Mouse (Mus musculus) retina, postnatal 7 days (tissue): Measurements from ENCODE around the gene Fbxw2.
"Not testable (repeated sequence)": the region's sequence is repeated elsewhere in the genome, so short reads cannot be mapped to it uniquely, and the experiment has no call there.

ENCODE experiments used
- DNase-seq: peaks from one replicate; pipeline ENCODE4 v3.0.0-alpha.2; 2012; ENCODE audit warnings: low read depth, low spot score

Gene Fbxw2

DNA sequence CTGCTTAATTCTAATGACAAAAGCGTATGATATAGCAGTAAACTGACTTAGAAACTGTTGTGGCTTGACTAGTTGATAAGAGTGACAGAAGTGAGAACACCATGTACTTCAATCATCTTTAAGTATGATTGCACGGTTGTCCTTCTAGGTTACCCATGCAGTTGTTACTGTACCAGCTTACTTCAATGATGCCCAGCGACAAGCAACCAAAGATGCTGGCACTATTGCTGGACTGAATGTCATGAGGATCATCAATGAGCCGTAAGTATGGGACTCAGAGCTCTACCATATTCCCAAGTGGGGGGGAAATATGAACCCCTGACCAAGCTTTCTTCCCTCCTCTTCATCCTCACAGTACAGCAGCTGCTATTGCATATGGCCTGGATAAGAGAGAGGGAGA lies 52.4 kb downstream of the Fbxw2 start:
- DNase-seq = no peak

DNA sequence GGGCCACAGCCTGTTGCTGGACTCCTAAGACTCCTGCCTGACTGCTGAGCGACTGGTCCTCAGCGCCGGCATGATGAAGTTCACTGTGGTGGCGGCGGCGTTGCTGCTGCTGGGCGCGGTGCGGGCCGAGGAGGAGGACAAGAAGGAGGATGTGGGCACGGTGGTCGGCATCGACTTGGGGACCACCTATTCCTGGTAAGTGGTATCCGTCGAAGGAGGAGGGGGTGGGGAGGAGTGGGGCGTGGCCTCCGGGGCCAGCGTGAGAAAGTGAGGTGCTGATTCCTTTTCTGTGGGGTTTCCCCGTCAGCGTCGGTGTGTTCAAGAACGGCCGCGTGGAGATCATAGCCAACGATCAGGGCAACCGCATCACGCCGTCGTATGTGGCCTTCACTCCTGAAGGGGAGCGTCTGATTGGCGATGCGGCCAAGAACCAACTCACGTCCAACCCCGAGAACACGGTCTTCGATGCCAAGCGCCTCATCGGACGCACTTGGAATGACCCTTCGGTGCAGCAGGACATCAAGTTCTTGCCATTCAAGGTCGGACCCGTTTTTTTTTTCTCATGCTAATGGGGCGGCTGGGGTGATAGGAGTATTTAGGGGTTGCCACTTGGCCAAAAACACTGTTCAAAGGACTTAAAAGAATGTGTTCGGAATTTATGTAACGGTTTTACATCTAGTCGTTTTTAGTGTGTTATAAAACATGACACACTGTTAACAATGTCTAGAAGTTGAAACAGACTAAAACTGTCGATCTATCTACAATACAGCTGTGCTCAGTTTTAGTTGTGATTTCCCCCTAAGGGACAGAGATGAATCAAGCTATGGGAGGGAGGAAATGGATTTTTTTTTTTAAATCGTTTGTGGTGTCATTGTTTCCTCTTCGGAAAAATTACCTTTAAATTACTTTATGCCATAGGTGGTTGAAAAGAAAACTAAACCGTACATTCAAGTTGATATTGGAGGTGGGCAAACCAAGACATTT lies 53.6 kb downstream of the Fbxw2 start:
- no peak for DNase-seq

DNA sequence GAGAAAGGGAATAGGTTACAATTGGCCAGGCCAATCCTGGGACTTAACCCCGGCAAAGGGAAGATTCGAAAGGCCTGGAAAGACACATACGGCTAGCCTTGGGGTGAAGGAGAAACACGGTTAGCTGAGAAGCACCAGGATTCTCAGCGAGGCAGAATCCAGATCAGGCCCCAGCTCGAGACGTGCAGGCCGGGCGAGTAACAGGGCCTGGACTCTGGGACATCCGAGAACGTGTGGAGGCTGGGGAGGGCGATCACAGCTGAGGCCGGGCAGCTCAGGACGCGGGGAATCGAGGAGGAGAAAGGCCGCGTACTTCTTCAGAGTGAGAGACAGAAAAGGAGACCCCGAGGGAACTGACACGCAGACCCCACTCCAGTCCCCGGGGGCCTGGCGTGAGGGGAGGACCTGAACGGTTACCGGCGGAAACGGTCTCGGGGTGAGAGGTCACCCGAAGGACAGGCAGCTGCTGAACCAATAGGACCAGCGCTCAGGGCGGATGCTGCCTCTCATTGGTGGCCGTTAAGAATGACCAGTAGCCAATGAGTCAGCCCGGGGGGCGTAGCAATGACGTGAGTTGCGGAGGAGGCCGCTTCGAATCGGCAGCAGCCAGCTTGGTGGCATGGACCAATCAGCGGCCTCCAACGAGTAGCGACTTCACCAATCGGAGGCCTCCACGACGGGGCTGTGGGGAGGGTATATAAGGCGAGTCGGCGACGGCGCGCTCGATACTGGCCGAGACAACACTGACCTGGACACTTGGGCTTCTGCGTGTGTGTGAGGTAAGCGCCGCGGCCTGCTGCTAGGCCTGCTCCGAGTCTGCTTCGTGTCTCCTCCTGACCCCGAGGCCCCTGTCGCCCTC lies 54.5 kb downstream of the Fbxw2 start, which contains the start of gene Hspa5:
Gene Hspa5 (plus strand): TSS at position 603 of the 859 bp plus-strand sequence.
- peak; percentile 98 for DNase-seq

DNA sequence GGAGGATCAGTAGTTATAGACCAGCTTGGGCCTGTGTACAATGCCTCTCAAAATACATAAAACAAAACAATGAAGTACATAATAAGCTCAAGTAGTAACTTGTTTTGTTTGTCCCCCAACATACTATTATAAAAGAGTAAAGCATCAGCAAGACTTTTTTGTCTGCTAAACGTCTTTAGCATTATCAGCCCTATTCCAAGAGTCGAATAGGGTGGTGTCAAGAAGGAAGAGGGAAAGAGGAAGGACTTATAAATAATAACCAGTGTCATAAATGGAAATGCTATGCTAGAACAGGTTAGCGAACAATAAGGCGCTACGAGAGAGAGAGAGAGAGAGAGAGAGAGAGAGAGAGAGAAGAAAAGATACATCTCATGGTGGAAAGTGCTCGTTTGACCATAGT lies 55.2 kb downstream of the Fbxw2 start:
- DNase-seq = no peak

DNA sequence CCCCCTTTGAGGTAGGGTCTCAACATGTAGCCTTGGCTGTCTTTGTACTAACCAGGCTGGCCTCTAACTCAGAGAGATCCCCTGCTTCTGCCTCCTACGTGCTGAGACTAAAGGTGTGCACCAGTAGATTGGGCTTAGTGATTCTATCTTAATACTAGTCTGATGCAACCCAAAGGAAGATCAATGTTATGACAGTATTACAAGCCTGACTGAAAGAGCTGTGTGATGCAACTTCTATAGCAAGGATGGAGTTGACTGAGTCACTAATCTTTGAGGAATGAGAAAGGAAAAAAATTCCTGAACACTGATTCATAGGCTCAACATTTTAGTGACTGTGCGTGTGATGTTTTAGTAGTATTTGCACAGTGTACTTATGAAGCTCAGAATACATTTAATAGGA lies 56.1 kb downstream of the Fbxw2 start:
- DNase-seq = no peak

DNA sequence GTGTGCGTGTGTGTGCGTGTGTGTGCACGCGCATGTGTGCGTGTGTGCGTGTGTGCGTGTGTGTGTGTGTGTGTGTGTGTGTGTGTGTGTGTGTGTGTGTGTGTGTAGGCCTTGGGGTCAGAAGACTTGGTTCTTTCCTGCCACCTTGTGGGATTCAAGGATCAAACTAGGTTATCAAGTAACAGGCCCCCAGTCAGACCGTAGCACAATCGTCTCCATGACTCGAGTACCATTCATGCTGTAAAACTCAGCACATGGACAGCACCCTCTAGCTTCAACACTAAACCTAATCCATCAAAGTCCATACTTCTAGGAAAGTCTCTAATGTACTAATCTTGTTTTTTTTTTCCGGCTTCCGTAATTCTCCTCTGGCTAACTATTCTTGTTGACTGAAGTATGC lies 61.3 kb downstream of the Fbxw2 start:
- no peak for DNase-seq

DNA sequence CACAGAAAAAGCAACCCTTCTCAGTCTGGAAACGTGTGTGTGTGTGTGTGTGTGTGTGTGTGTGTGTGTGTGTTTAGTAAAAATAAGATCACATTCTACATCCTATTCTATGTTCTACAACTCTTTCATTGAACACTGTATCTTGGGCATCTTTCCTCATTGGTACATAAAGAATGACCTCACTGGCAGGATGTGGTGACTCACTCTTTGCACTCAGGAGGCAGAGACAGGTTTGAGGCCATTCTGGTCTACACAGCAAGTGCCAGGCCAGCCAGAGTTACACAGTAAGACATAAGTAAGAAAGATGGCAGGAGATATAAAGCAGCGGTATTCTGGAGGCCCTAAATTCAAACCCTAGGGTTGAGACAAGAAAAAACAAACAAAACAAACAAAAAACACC lies 63.2 kb downstream of the Fbxw2 start:
- DNase-seq = no peak

DNA sequence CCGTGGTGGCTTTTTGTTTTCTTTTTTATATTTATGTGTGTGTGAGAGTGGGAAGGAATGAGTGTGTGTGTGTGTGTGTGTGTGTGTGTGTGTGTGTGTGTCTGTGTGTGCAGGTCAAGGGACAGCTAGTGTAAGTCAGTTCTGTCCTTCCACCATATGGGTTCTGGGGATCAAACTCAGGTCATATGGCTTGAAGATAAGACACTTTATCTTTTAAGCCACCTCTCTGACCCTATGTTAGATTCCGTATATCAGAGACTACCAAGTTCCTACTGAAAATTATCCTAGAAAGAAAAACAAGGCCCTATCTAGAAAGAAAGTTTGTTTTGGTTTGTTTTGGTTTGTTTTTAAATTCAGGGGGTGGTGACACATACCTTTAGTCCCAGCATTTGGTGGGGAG lies 63.9 kb downstream of the Fbxw2 start:
- DNase-seq = no peak

DNA sequence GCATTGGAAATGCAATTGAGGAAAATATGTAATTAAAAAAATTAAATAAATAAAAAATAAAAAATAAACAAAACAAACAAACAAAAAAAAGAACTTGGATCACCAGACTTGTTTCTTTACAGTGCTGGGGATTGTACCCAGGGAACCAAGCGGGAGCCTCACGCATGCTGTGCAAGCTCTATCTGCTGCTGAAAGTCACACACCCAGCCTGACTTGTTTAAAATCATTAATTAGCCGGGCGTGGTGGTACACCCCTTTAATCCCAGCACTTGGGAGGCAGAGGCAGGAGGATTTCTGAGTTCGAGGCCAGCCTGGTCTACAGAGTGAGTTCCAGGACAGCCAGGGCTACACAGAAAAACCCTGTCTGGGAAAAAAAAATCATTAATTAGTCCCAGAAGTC lies 64.8 kb downstream of the Fbxw2 start:
- not testable (repeated sequence) for DNase-seq

DNA sequence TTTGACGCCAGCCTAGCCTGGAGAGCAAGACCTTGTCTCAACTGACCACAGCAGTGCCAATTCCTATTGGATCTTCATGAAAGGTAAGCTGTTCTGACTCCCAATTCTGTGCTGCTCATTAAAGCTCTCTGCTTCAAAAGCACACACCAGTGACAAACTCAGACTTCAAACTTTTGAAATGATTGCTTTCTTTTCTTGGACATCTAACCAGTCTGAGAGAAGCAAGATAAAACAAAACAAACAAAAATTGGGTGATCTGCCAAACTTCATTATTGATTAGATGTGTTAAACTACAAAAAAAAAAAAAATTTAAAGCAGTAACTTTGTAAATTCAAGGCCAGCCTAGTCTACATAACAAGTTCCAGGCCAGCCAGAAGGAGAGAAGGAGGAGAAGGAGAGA lies 68.8 kb downstream of the Fbxw2 start:
- no peak for DNase-seq

DNA sequence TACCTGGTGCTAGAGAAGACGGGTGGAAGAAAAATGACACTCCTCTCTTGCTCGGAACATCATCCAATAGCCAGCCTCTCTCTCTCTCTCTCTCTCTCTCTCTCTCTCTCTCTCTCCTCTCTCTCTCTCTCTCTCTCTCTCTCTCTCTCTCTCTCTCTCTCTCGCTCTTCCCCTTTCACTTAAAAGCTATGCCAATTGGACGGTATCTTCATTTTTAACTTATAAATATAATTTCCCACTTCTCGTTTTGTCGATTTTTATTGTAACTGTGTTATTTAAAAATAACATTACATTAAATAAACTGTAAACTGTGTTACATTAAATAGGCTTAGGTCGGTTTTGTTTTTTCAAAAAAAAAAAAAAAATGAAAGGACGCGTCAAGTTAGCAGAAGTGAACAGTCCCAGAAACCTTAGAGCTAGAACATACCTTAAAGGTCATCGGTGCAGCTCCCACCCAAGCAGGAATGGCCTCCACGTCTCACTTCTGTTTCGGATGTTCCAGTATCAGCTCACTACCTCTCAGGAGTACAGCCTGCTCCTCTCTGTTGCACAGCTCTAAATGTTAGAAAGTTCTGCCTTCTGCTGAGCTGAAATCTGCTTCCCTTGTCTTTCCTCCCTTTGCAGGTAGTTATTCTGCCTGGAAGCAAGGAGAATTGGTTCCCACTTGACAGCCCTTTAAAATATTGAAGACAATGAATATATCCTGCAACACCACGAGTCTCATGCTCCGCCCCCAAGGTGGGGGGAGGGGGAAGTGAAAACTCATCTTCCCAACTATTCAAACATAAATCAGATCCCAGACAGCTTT lies 71.4 kb downstream of the Fbxw2 start, which contains the start of gene Gapvd1:
Gene Gapvd1 (minus strand): TSS at position 682 of the 808 bp plus-strand sequence.
- DNase-seq = no peak
